Mouse (Mus musculus) forebrain, embryonic 10.5 days (tissue): ENCODE measurements at regions not wholly inside any gene's neighbourhood (a gene's known extent, or its start where the extent isn't known, plus 50 kb on each side); places are given as distances from the start of the nearest gene placed in this dataset.

Source experiments
- DNase-seq: peaks from one replicate; pipeline ENCODE4 v3.0.0-alpha.2; 2017; ENCODE audit warnings: low spot score; ENCODE audit errors: extremely low spot score
- H3K27ac ChIP-seq: fragments of 300-500 bp; sonication (generic); 2 replicates; pipeline ENCODE4 v1.5.1; 2016; ENCODE audit warnings: mild to moderate bottlenecking
- H3K27me3 ChIP-seq: fragments of 300-500 bp; sonication (generic); 2 replicates; pipeline ENCODE4 v1.6.1; 2016; ENCODE audit warnings: mild to moderate bottlenecking; ENCODE audit not compliant: poor library complexity, severe bottlenecking
- H3K36me3 ChIP-seq: fragments of 300-500 bp; sonication (generic); replicated peaks from 2 replicates; pipeline ENCODE4 v1.6.1; 2016; ENCODE audit warnings: mild to moderate bottlenecking, moderate library complexity
- H3K4me1 ChIP-seq: fragments of 300-500 bp; sonication (generic); 2 replicates; pipeline ENCODE4 v1.6.1; 2016
- H3K4me3 ChIP-seq: fragments of 300-500 bp; sonication (generic); 2 replicates; pipeline ENCODE4 v1.5.1; 2016; ENCODE audit warnings: mild to moderate bottlenecking, moderate library complexity
- H3K9me3 ChIP-seq: fragments of 300-500 bp; sonication (generic); 2 replicates; pipeline ENCODE4 v1.6.1; 2016; ENCODE audit warnings: mild to moderate bottlenecking, moderate library complexity
- WGBS: fragments of 180-500 bp; shearing (Covaris S2); methylation state at CpG from one replicate; pipeline ENCODE4 v1.1.7; 2016; 5-methylcytosine and 5-hydroxymethylcytosine counted together

GRCm38 (mm10) chr13:28663950-28664681 lies 289.4 kb downstream of the Sox4 start:
- Histone ChIP-seq H3K27ac (peak overlapping the region; percentile 79), H3K36me3 (peaks cover 13% of the 10 kb centered on the region), H3K27me3 (no peaks in the 10 kb centered on the region), H3K9me3 (no peaks in the 10 kb centered on the region), H3K4me1 (peaks cover 68% of the 10 kb centered on the region), H3K4me3 (no peak overlapping the region)
- 32% methylated on average over 7 of the region's 7 CpGs for WGBS
- no peak for DNase-seq

DNA sequence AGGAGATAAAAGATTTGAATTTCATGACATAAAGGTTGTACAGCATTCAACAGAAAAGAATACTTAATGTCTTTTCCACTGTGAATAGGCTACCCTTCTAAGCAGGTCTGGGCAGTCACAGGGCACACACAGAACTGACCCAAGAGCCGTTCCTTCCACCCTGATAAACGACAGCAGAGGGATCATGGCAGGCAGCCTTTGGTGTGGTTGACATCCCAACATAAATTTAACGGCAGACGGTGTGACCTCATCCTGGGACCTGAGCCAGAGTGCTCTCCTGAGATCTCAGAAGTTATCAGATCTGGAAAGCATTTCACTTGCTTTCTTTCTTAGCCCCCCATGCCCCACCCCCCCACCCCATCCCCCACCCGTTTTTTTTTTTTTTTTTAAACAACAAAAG lies 290.1 kb downstream of the Sox4 start:
- H3K4me1 ChIP-seq: peaks cover 71% of the 10 kb centered on the region
- H3K4me3 ChIP-seq: no peak overlapping the region
- no peak for DNase-seq
- H3K36me3 ChIP-seq: peaks cover 10% of the 10 kb centered on the region
- H3K27me3 ChIP-seq: no peaks in the 10 kb centered on the region
- H3K9me3 ChIP-seq: no peaks in the 10 kb centered on the region
- peak overlapping the region; percentile 57; the same call in 1 of the 2 replicates for H3K27ac ChIP-seq
- 36% methylated on average over 5 of the region's 5 CpGs for WGBS

DNA sequence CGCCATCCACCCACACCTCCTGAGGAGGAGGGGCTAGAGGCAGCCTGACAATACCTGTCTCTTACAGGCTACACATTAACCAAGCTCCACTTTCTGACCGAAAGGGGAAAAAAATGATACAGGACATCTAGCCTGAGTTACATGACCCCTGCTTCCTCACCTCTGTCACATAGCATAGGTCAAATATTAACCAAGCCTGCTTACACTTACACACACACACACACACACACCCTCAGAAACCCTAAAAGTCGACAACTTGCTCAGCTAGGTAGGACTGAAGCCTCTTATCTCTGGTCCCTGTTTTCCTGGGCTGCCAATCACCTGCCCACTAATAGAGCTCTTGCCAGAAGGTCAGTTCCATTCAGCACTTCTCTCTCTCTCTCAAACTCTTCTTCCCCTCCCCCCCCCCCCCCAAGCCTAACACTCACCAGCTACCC lies 291.2 kb downstream of the Sox4 start:
- peaks cover 60% of the 10 kb centered on the region for H3K4me1 ChIP-seq
- H3K4me3 ChIP-seq: no peak overlapping the region
- peak overlapping the region; percentile 58; the same call in 1 of the 2 replicates for H3K27ac ChIP-seq
- DNase-seq: no peak
- H3K27me3 ChIP-seq: no peaks in the 10 kb centered on the region
- 0 out of 2 replicates have a peak, but pooled peaks cover 2% of the 10 kb centered on the region for H3K36me3 ChIP-seq
- 89% methylated on average over 3 of the region's 3 CpGs for WGBS
- no peaks in the 10 kb centered on the region for H3K9me3 ChIP-seq

DNA sequence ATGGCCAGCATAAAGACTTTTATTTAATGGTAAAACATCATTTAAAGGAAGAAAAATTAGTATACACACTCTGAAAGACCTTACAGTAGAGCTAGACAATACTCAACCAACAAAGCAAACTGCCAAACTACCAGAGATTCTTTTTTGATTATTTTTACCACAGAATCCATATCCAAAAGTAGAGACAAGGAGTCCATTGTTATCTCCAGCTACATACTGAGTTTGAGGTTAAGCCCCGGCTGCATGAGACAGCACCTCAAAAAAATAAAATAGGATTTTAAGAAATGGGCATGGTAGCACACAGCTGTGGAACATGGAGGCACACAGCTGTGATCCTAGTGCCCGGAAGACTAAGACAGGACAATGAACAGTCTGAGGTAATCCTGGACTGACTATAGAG lies 293.4 kb downstream of the Sox4 start:
- Histone ChIP-seq H3K27me3 (no peaks in the 10 kb centered on the region), H3K4me1 (peaks cover 39% of the 10 kb centered on the region), H3K4me3 (no peak overlapping the region), H3K36me3 (no peaks in the 10 kb centered on the region), H3K9me3 (no peaks in the 10 kb centered on the region), H3K27ac (no peak overlapping the region)
- DNase-seq: no peak
- WGBS: 84% methylated on average over 2 of the region's 2 CpGs

GRCm38 (mm10) chr13:28658652-28659051 lies 294.9 kb downstream of the Sox4 start:
- H3K27me3 ChIP-seq: no peaks in the 10 kb centered on the region
- no peak overlapping the region for H3K4me3 ChIP-seq
- DNase-seq: no peak
- no peaks in the 10 kb centered on the region for H3K9me3 ChIP-seq
- H3K4me1 ChIP-seq: peaks cover 32% of the 10 kb centered on the region
- WGBS: 77% methylated on average over 5 of the region's 5 CpGs
- no peak overlapping the region for H3K27ac ChIP-seq
- no peaks in the 10 kb centered on the region for H3K36me3 ChIP-seq

GRCm38 (mm10) chr13:28654883-28655282 lies 298.6 kb downstream of the Sox4 start:
- no peaks in the 10 kb centered on the region for H3K27me3 ChIP-seq
- no peaks in the 10 kb centered on the region for H3K9me3 ChIP-seq
- H3K27ac ChIP-seq: no peak overlapping the region
- no peak overlapping the region for H3K4me3 ChIP-seq
- no peak for DNase-seq
- H3K36me3 ChIP-seq: no peaks in the 10 kb centered on the region
- peaks cover 26% of the 10 kb centered on the region for H3K4me1 ChIP-seq

DNA sequence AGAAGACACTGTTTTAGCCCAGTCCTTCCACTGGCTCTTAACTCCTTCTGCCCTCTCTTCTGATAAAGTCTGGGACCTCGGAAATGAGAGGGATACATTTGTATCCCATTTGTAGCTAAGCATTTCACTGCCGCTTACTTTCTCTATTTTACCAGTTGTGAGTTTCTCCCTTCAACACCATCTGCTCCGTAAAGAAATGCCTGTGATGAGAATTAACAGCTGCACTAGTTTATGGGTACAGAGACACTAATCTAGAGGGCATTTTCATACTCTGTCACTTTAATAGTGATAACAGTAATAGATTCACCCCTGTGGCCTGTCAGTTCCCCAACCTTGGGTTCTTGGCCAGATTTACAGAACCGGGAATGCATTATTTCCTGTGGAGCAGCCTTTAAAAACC lies 300.2 kb downstream of the Sox4 start:
- Histone ChIP-seq H3K9me3 (no peaks in the 10 kb centered on the region), H3K4me1 (peaks cover 18% of the 10 kb centered on the region), H3K27me3 (no peaks in the 10 kb centered on the region), H3K27ac (no peak overlapping the region), H3K4me3 (no peak overlapping the region), H3K36me3 (peaks cover 9% of the 10 kb centered on the region)
- 89% methylated on average over 4 of the region's 4 CpGs for whole genome bisulfite sequencing
- DNase-seq: no peak

GRCm38 (mm10) chr13:28651810-28652209 lies 301.7 kb downstream of the Sox4 start:
- DNase-seq: no peak

GRCm38 (mm10) chr13:28645881-28646280 lies 307.6 kb downstream of the Sox4 start:
- no peak for DNase-seq
- H3K9me3 ChIP-seq: no peaks in the 10 kb centered on the region
- 89% methylated on average over 4 of the region's 4 CpGs for WGBS
- no peak overlapping the region for H3K4me3 ChIP-seq
- no peak overlapping the region for H3K27ac ChIP-seq
- H3K4me1 ChIP-seq: peaks cover 10% of the 10 kb centered on the region
- peaks cover 20% of the 10 kb centered on the region for H3K36me3 ChIP-seq
- no peaks in the 10 kb centered on the region for H3K27me3 ChIP-seq

More at GRCm38 (mm10) chr13:28651810-28652209, 301.7 kb downstream of the Sox4 start:
- no peaks in the 10 kb centered on the region for H3K9me3 ChIP-seq
- H3K27ac ChIP-seq: 0 out of 2 replicates have a peak overlapping the region, but pooled peaks have one; percentile 44
- H3K4me3 ChIP-seq: no peak overlapping the region
- WGBS: 88% methylated on average over 2 of the region's 2 CpGs
- peaks cover 18% of the 10 kb centered on the region for H3K4me1 ChIP-seq
- no peaks in the 10 kb centered on the region for H3K27me3 ChIP-seq
- peaks cover 11% of the 10 kb centered on the region for H3K36me3 ChIP-seq

GRCm38 (mm10) chr13:28644846-28645574 lies 308.5 kb downstream of the Sox4 start:
- Histone ChIP-seq H3K9me3 (no peaks in the 10 kb centered on the region), H3K4me1 (peaks cover 15% of the 10 kb centered on the region), H3K36me3 (peaks cover 20% of the 10 kb centered on the region), H3K27me3 (no peaks in the 10 kb centered on the region), H3K27ac (no peak overlapping the region), H3K4me3 (no peak overlapping the region)
- DNase-seq: no peak
- WGBS: 77% methylated on average over 3 of the region's 3 CpGs

DNA sequence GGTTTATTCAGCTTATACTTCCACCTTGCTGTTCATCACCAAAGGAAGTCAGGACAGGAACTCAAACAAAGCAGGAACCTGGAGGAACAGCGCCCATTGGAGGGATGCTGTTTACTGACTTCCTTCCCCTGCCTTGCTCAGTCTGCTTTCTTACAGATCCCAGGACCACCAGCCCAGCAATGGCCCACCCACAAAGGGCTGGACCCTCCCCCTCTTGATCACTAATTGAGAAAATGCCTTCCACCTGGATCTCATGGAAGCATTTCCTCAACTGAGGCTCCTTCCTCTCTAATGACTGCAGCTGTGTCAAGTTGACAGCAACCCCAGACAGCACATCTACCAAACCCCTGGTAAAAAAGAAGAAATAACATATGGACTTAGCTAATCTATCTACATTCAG lies 312.7 kb downstream of the Sox4 start:
- Histone ChIP-seq H3K27me3 (no peaks in the 10 kb centered on the region), H3K9me3 (no peaks in the 10 kb centered on the region), H3K4me1 (peaks cover 23% of the 10 kb centered on the region), H3K27ac (peak overlapping the region; percentile 35; the same call in 1 of the 2 replicates), H3K4me3 (no peak overlapping the region), H3K36me3 (peaks cover 14% of the 10 kb centered on the region)
- no peak for DNase-seq
- 68% methylated on average over 1 of the region's 1 CpGs for WGBS

DNA sequence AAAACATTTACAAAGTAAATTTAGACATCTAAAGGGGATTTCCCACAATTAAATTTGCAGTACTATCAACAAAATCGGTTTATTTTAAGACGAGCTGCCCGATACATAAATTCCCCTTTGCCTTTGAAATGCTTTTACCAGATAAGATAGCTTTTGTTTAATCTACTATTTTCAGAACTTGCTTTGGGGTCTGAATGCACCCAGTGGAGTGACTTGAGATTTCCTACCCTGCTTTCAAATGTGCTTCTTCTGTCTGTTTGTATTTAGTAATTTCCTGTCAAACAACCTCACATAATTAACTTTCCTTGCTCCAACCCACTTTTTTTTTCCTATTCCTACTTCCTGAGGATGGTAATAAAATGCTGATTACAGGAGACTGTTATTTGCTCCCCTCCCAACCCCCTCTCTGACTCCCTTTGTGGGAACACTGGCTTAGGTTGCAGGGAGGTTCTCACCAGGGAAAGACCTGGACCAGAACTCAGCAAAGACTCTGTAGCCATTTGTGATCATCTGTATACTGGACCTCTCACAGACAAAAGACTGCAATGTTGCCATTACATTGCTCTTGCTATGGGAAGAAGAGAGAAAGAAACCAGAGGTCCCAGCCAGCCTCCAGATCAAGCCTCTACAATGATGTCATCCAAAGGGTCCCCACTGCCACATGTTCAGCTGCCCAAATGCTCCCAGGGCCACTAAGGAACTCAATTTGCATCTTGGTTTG lies 318.1 kb downstream of the Sox4 start:
- no peak overlapping the region for H3K4me3 ChIP-seq
- H3K4me1 ChIP-seq: peaks cover 40% of the 10 kb centered on the region
- no peak for DNase-seq
- peaks cover 19% of the 10 kb centered on the region for H3K36me3 ChIP-seq
- H3K27me3 ChIP-seq: no peaks in the 10 kb centered on the region
- no peaks in the 10 kb centered on the region for H3K9me3 ChIP-seq
- H3K27ac ChIP-seq: peak overlapping the region; percentile 64
- WGBS: 91% methylated on average over 3 of the region's 3 CpGs
